Mouse (Mus musculus) layer of hippocampus, postnatal 14 days (tissue): Measurements from ENCODE around the gene Gng4. TPM values are rescaled to one million over a fixed set of nuclear protein-coding genes. Genes with fewer than 3 reads are reported as not detected.
"Not testable (repeated sequence)": the region's sequence is repeated elsewhere in the genome, so short reads cannot be mapped to it uniquely, and the experiment has no call there.

Experiments used
- DNase-seq, 2 experiments: peaks; one replicate each; pipeline ENCODE4 v3.0.0; 2021 to 2022; ENCODE audit warnings: low spot score in 2 of 2, mixed read lengths in 1 of 2
- long read RNA-seq, 2 experiments: library from polyadenylated mRNA; stranded (forward); transcript quantifications; one replicate each; pipeline ENCODE4 v2.0.0; 2021
- total RNA-seq, 2 experiments: library from RNA; stranded (reverse); gene quantifications; 2 replicates each; pipeline ENCODE4 v1.2.3; 2021

Gene Gng4
- 10 to 100 TPM; 61.2 to 62.1 TPM for total RNA-seq
- long read RNA-seq, experiment 1, transcript Gng4-201 (4 exons, 3,179 nt): major isoform, 38 of 71 reads
- long read RNA-seq, experiment 1, partial matches to known transcripts: 31 of 71 reads
- long read RNA-seq, experiment 1, other reads (novel, unspliced or antisense): 2 of 71 reads
- long read RNA-seq, experiment 2, transcript Gng4-201 (4 exons, 3,179 nt): major isoform, 45 of 78 reads
- long read RNA-seq, experiment 2, partial matches to known transcripts: 30 of 78 reads
- long read RNA-seq, experiment 2, other reads (novel, unspliced or antisense): 3 of 78 reads

- peak; percentile 63 to 66 for DNase-seq
These were observed at the start of gene Gng4 for GRCm38 (mm10) chr13:13783894-13784419. TSS of gene Gng4 (plus strand) at chr13:13784059.

- DNase-seq: no peak
These were observed 44.6 kb upstream of the Gng4 start for GRCm38 (mm10) chr13:13739232-13739631.

GRCm38 (mm10) chr13:13745911-13746310, 37.9 kb upstream of the Gng4 start:
- DNase-seq: no peak

GRCm38 (mm10) chr13:13775778-13776494, 7.9 kb upstream of the Gng4 start:
- no peak for DNase-seq

- DNase-seq: no peak
These were observed 6.8 kb upstream of the Gng4 start for GRCm38 (mm10) chr13:13777052-13777451.

- no peak for DNase-seq
These were observed 6.2 kb upstream of the Gng4 start for GRCm38 (mm10) chr13:13777696-13778095.

GRCm38 (mm10) chr13:13778837-13779458, 4.9 kb upstream of the Gng4 start:
- no peak for DNase-seq

GRCm38 (mm10) chr13:13780271-13780670, 3.6 kb upstream of the Gng4 start:
- DNase-seq: no peak

- no peak for DNase-seq
These were observed 2.8 kb upstream of the Gng4 start for GRCm38 (mm10) chr13:13781026-13781425.

GRCm38 (mm10) chr13:13783296-13783695, 563 bp upstream of the Gng4 start:
- no peak for DNase-seq

GRCm38 (mm10) chr13:13784420-13784936, 619 bp downstream of the Gng4 start:
- no peak for DNase-seq

- no peak for DNase-seq
These were observed 1.3 kb downstream of the Gng4 start for GRCm38 (mm10) chr13:13784981-13785783.

GRCm38 (mm10) chr13:13786971-13787370, 3.1 kb downstream of the Gng4 start:
- DNase-seq: no peak

GRCm38 (mm10) chr13:13788070-13788469, 4.2 kb downstream of the Gng4 start:
- DNase-seq: no peak

GRCm38 (mm10) chr13:13791981-13792380, 8.1 kb downstream of the Gng4 start:
- DNase-seq: no peak

- DNase-seq: no peak
These were observed 11.4 kb downstream of the Gng4 start for GRCm38 (mm10) chr13:13795166-13795832.

- DNase-seq: no peak
These were observed 12.2 kb downstream of the Gng4 start for GRCm38 (mm10) chr13:13796082-13796481.

- DNase-seq: not testable (repeated sequence)
These were observed 14.0 kb downstream of the Gng4 start for GRCm38 (mm10) chr13:13797816-13798215.

GRCm38 (mm10) chr13:13798775-13799174, 14.9 kb downstream of the Gng4 start:
- DNase-seq: no peak
